Mouse (Mus musculus) c-Kit-positive CD71-negative TER-119-negative erythroid progenitor cells, embryonic 14.5 days (primary cell): Measurements from ENCODE around the gene Npm3.
A peak's percentile ranks its signal among the peaks of the same experiment; 100 is the strongest.

Source experiments
- DNase-seq: peaks from one replicate; pipeline ENCODE4 v3.0.0-alpha.2; 2013; ENCODE audit warnings: low read depth

The Npm3 gene

GRCm38 (mm10) chr19:45753551-45753950 is 4.2 kb upstream of the Npm3 start:
- DNase-seq = no peak

DNA sequence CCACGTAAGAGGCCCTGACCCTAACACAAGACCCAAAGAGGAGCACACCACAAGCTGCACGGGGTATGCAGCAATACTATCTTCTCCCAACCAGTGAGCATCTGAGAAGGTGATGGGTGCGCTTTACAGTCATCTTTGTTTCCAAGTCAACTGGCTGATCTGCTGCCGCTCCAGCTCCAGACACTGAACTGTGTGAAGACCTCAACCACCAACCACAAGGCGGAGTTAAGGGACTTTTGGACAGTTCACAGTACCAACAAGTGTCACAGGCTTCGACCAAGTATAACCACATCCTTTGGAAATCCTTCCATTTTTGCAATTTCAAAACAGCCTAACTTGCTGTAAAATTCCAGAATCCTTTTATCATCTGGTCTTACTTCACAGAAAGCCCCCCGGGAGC is 2.5 kb upstream of the Npm3 start:
- DNase-seq = no peak

- DNase-seq = no peak
These were observed 624 bp downstream of the Npm3 start for GRCm38 (mm10) chr19:45748691-45749242.

GRCm38 (mm10) chr19:45748206-45748605 is 1.2 kb downstream of the Npm3 start:
- DNase-seq = no peak

DNA sequence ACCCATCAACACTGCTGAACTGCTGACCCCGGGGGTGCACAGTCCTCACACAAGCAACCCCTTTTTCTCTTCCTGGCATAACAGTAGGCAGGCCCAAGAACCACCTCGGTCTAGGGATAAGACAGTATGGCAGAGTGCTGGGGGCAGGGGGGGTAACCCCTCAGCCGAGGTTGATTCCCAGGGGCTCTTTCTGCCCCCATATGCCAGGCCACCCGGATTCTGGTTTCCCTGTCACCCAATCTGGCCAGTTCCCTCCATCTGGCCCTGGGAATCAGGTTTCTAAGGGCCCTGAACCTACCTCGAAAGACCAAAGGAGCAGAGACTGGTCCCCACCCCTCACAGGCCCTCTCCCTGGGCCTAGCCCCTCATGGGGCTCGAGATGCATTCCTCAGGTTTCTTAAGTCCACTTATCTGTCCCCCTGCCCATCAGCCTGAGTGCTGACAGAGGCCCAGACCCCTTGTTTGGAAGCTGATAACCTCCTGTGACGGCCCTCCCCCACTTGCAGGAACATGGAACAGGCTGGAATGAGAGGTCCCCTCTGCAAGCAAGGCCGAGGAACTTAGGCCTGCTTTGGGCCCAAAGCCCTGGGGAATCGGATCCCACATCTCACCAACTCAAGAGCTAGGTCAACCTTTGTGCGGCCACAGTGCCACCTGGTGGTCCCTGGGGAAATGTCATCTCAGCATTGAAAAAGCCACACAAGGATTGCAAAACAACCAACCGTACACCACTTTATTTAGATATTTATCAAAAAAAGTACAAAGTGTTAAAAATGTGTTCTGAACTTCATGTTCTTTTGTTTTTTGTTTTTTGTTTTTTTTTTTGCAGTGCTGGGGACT is 2.1 kb downstream of the Npm3 start:
- DNase-seq = peak; percentile 92

DNA sequence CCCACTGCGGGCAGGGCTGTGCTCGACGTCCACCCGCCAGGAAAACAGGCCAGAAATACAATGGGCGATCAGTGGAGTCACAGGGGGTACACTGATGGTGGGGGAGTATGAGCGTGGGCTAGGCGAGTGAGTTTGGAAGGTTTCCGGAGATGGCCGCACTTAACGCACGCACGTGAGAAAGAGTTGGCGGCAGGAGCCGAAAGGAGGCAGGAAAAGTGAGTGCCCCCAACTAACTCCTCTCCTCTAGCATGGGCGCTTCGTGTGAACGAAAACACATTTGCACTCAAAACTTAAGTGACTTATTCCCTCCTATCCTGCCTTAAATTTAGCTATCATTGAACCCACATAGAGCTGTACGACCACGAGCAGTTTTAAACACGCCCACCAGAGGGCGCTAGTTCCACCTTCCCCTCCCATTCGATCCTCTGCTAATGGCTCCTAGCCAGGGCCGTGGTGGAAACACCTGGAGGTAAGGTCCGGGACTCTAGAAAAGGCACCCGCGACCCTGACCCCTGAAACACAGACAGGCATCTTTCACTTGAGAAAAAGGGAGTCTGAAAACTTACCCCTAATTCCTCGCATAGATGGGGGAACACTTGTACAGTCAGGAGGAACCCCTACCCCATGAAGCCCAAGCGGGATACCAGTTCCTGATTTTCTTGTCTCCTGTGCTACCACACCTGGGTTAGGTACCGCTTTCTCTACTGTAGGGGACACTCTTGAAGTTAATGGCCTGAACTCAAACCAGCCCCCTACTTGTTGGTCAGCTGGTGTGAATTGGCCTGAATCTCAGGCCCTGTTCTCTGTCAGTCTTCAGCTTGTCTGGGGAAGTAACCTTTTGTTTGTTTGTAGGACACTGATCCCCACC is 3.0 kb downstream of the Npm3 start:
- DNase-seq = peak; percentile 79

DNA sequence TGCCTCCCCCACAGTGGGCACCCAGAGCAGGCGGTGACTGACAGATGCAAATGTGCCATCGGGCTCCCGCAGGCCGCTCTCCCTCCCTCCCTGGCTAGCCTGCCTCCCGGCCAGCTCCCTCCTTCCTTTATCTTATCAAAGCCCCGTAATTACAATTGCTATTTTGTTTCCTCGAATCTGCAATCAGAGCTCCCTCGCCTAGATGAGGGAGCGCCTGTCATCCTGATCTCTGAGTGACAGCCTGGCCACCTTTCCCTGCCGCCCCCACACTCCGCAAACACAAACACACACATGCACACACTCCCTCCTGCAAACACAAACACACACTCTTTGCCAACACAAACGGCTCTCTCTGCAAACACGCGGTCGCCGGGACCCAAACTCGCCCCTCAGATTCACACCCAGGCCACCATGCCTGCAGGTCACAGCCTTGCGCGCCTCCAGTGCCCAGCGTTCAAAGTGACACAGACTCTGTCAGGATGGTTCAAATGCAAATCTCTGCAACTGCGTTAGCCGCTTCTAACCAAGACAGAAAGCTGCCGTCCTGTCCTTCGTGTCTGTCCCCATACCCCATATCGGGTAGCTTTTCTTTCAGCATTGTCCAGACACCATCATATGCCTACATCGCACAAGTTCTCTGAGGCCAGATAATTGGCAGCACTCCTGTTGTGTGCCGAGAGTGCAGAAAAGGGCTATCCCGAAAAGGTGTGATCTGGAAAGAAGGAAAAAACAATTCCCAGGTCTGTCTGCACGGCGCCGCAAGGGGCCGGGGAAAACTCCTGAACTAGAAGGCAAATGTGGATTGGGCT is 3.8 kb downstream of the Npm3 start:
- DNase-seq = no peak

DNA sequence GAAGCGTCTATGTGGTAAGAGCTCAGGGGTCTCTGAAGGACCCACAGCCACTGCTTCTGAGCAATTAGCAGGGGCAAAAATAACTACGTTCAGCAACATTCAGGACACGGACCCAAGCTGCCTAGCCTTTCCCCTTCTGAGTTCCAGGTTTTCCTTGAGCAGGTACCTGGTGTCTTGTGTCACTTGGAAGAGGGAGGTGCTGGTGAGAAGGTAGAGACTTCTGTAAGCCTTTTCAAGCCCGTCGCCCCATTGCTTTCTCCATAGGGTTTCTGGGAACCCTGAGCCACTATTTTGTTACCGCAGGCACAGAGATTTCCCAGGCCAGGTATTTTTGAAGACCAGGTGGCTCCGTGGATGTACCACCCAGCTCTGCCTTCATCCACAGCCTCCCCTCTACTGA is 5.8 kb downstream of the Npm3 start:
- no peak for DNase-seq

GRCm38 (mm10) chr19:45742984-45743575 is 6.3 kb downstream of the Npm3 start:
- DNase-seq = no peak

- DNase-seq = no peak
These were observed 7.0 kb downstream of the Npm3 start, which contains the start of gene Fgf8 for GRCm38 (mm10) chr19:45742218-45742983. Gene Fgf8, minus strand, starts transcription at chr19:45742915.

GRCm38 (mm10) chr19:45741431-45742217 is 7.8 kb downstream of the Npm3 start:
- DNase-seq = no peak

DNA sequence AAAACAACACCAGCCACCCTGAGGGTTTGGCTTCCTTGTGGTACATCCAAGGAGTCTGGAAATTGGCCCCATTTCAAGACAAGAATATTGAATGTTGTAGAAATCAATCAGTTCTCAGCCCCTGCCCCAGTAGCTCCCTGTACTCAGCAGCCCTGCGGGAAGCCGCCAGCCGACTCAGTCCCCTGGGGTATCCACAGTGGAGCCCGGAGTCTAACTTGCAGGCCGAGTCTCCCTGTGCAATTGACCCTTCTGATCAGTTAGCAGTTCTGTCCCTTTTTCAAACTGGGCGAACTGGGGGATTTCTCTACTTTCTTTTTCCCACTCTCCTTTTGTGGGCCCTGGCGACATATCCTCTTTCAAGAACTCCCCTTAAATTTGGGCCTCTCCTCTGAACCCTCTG is 8.6 kb downstream of the Npm3 start:
- no peak for DNase-seq

DNA sequence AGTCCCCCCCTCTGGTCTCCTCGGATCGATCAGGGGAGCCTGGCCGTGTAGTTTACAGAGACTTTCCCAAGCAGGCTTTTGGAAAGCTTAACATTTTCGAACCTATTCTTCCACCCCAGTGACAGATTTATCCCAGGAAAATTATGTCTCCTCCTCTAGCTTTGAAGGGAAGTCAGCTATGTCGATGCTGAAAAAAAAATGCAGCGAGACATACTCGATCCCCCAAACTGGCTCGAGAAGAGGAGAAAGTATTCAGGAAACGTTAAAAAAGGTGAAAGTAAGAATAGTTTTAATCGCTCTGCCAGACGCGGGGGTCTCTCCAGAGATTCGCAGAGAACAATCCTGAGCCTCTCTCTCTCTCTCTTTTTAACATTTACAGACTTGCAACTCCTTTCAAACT is 9.2 kb downstream of the Npm3 start:
- no peak for DNase-seq

GRCm38 (mm10) chr19:45738521-45738920 is 10.9 kb downstream of the Npm3 start:
- DNase-seq = no peak

- DNase-seq = no peak
These were observed 11.4 kb downstream of the Npm3 start for GRCm38 (mm10) chr19:45737846-45738484.

DNA sequence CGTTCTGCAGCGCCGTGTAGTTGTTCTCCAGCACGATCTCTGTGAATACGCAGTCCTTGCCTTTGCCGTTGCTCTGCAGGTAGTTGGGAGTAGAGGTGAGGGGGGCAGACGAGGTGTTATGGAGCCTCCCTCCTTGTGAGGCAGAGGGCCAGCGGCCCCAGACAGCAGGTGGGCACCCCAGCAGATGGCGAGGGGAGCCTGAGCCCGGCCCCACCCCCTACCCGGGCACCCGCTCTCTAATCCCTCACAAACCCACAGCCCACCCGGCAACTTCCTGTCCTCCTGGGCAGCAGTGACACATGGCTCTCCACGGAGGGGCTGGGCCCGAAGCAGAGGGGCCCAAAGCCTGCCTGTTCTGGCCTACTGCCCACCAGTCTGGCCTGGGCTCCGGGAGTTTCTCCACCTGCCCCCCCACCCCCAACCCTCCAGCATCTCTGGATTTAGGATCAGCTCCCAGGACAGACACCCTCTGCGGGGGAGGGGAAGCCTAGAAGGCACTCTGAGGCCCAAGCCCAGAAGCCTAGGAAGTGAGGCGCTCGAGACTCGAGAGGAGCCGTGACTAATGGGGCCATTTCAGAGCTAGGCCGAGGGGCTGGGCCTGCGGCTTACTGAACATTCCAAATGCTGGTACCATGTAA is 12.1 kb downstream of the Npm3 start:
- DNase-seq = no peak

- no peak for DNase-seq
These were observed 12.6 kb downstream of the Npm3 start for GRCm38 (mm10) chr19:45736855-45737207.

GRCm38 (mm10) chr19:45736241-45736640 is 13.2 kb downstream of the Npm3 start:
- no peak for DNase-seq

DNA sequence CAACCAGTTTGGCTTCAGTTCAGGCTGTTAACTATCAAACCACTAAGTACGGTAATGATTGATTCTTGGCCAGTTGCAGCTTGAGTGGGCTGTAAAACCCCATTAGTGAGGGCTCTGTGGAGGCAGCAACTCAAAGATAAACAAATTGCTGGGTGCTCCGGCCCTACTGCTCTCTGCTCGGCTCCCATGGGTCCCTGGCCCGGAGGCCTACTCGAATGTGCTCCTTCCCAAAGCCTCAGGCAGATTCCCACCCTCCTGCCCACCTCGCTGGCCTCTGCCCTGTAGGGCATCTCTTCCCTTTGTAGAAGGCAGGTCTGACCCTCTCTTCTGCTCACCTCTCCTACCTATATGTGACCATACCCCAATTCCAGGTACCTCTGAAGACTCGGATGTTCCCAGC is 14.6 kb downstream of the Npm3 start:
- no peak for DNase-seq
